Mouse (Mus musculus): ENCODE measurements around the gene Fam173b. TPM values are rescaled to one million over a fixed set of nuclear protein-coding genes. Genes with fewer than 3 reads are reported as not detected.

Gene Fam173b
- polyA plus RNA-seq, 2 experiments: 6.7 to 7.9 TPM

- H3K27me3 ChIP-seq (ENCODE audit: control insufficient read depth, insufficient read depth, low read length): no peaks in the 10 kb centered on the region
- peak overlapping the region in 1 of 2 experiments; percentile 75; a peak in 2 of 4 replicates for H3K4me3 ChIP-seq (ENCODE audit: insufficient read depth in 1 of 2, low read depth in 2 of 2, low read length in 2 of 2)
- no peaks in the 10 kb centered on the region; the same call in 1 of the 2 replicates for H3K36me3 ChIP-seq (replicated peaks; ENCODE audit: control insufficient read depth, insufficient read depth, low read depth)
- no peak for TF ChIP-seq EP300 (IDR thresholded peaks at IDR 0.05; ENCODE audit: low read depth)
- TF ChIP-seq CTCF (IDR thresholded peaks at IDR 0.05; ENCODE audit: low read depth): no peak
- WGBS (ENCODE audit: insufficient replicate concordance): 82% methylated on average over 13 of the region's 13 CpGs
- no peak overlapping the region for H3K27ac ChIP-seq
- H3K9ac ChIP-seq (replicated peaks): peak overlapping the region; percentile 94; the same call in 1 of the 2 replicates
- H3K9me3 ChIP-seq (ENCODE audit: control insufficient read depth, low read length): no peaks in the 10 kb centered on the region
- peak overlapping the region; percentile 91 for H3K4me2 ChIP-seq (ENCODE audit: low read depth)
- ATAC-seq (ENCODE audit: insufficient read depth) (no peak), DNase-seq (ENCODE audit: low read depth in 3 of 3, low spot score in 3 of 3) (no peak)
- peaks cover 6 to 17% of the 10 kb centered on the region in 2 experiments; a peak in 3 of 4 replicates for H3K4me1 ChIP-seq (replicated peaks; ENCODE audit: control insufficient read depth in 2 of 2, insufficient read depth in 2 of 2, low read length in 1 of 2)
Measured at GRCm38 (mm10) chr15:31603113-31603512, 1.5 kb downstream of the Fam173b start.

GRCm38 (mm10) chr15:31606821-31607220 lies 5.2 kb downstream of the Fam173b start:
- ATAC-seq (ENCODE audit: insufficient read depth) (no peak), DNase-seq (ENCODE audit: low read depth in 3 of 3, low spot score in 3 of 3) (no peak)
- H3K4me2 ChIP-seq (ENCODE audit: low read depth): no peak overlapping the region
- no peaks in the 10 kb centered on the region for H3K36me3 ChIP-seq (replicated peaks; ENCODE audit: control insufficient read depth, insufficient read depth, low read depth)
- 66% methylated on average over 6 of the region's 6 CpGs for WGBS (ENCODE audit: insufficient replicate concordance)
- TF ChIP-seq CTCF (IDR thresholded peaks at IDR 0.05; ENCODE audit: low read depth) (no peak), EP300 (IDR thresholded peaks at IDR 0.05; ENCODE audit: low read depth) (no peak)
- no peak overlapping the region for H3K27ac ChIP-seq
- no peaks in the 10 kb centered on the region for H3K27me3 ChIP-seq (ENCODE audit: control insufficient read depth, insufficient read depth, low read length)
- H3K4me3 ChIP-seq (ENCODE audit: insufficient read depth in 1 of 2, low read depth in 2 of 2, low read length in 2 of 2): no peak overlapping the region
- no peak overlapping the region for H3K9ac ChIP-seq (replicated peaks)
- no peaks in the 10 kb centered on the region; a peak in 1 of 4 replicates for H3K4me1 ChIP-seq (replicated peaks; ENCODE audit: control insufficient read depth in 2 of 2, insufficient read depth in 2 of 2, low read length in 1 of 2)
- no peaks in the 10 kb centered on the region for H3K9me3 ChIP-seq (ENCODE audit: control insufficient read depth, low read length)

- no peaks in the 10 kb centered on the region for H3K9me3 ChIP-seq (ENCODE audit: control insufficient read depth, low read length)
- ATAC-seq (ENCODE audit: insufficient read depth): no peak
- WGBS (ENCODE audit: insufficient replicate concordance): 73% methylated on average over 3 of the region's 3 CpGs
- H3K9ac ChIP-seq (replicated peaks): no peak overlapping the region
- H3K36me3 ChIP-seq (replicated peaks; ENCODE audit: control insufficient read depth, insufficient read depth, low read depth): no peaks in the 10 kb centered on the region
- H3K4me3 ChIP-seq (ENCODE audit: insufficient read depth in 1 of 2, low read depth in 2 of 2, low read length in 2 of 2): no peak overlapping the region
- DNase-seq (ENCODE audit: low read depth in 3 of 3, low spot score in 3 of 3): no peak
- no peak overlapping the region for H3K4me2 ChIP-seq (ENCODE audit: low read depth)
- H3K4me1 ChIP-seq (replicated peaks; ENCODE audit: control insufficient read depth in 2 of 2, insufficient read depth in 2 of 2, low read length in 1 of 2): no peaks in the 10 kb centered on the region; a peak in 1 of 4 replicates
- TF ChIP-seq CTCF (IDR thresholded peaks at IDR 0.05; ENCODE audit: low read depth) (peak; percentile 50), EP300 (IDR thresholded peaks at IDR 0.05; ENCODE audit: low read depth) (no peak)
- H3K27ac ChIP-seq: no peak overlapping the region
- H3K27me3 ChIP-seq (ENCODE audit: control insufficient read depth, insufficient read depth, low read length): no peaks in the 10 kb centered on the region
Measured at GRCm38 (mm10) chr15:31611027-31611426, 9.4 kb downstream of the Fam173b start.

- no peak for ATAC-seq (ENCODE audit: insufficient read depth)
- no peaks in the 10 kb centered on the region for H3K36me3 ChIP-seq (replicated peaks; ENCODE audit: control insufficient read depth, insufficient read depth, low read depth)
- H3K4me2 ChIP-seq (ENCODE audit: low read depth): no peak overlapping the region
- H3K27me3 ChIP-seq (ENCODE audit: control insufficient read depth, insufficient read depth, low read length): no peaks in the 10 kb centered on the region
- H3K4me3 ChIP-seq (ENCODE audit: insufficient read depth in 1 of 2, low read depth in 2 of 2, low read length in 2 of 2): no peak overlapping the region
- H3K27ac ChIP-seq: no peak overlapping the region
- H3K9ac ChIP-seq (replicated peaks): no peak overlapping the region
- no peak for DNase-seq (ENCODE audit: low read depth in 3 of 3, low spot score in 3 of 3)
- 69% methylated on average over 4 of the region's 4 CpGs for WGBS (ENCODE audit: insufficient replicate concordance)
- no peaks in the 10 kb centered on the region; a peak in 1 of 4 replicates for H3K4me1 ChIP-seq (replicated peaks; ENCODE audit: control insufficient read depth in 2 of 2, insufficient read depth in 2 of 2, low read length in 1 of 2)
- H3K9me3 ChIP-seq (ENCODE audit: control insufficient read depth, low read length): no peaks in the 10 kb centered on the region
- TF ChIP-seq EP300 (IDR thresholded peaks at IDR 0.05; ENCODE audit: low read depth) (no peak), CTCF (IDR thresholded peaks at IDR 0.05; ENCODE audit: low read depth) (no peak)
Measured at GRCm38 (mm10) chr15:31611976-31612375, 10.3 kb downstream of the Fam173b start.

- ATAC-seq (ENCODE audit: insufficient read depth) (no peak), DNase-seq (ENCODE audit: low read depth in 3 of 3, low spot score in 3 of 3) (no peak)
- Histone ChIP-seq H3K4me1 (replicated peaks; ENCODE audit: control insufficient read depth in 2 of 2, insufficient read depth in 2 of 2, low read length in 1 of 2) (no peaks in the 10 kb centered on the region), H3K36me3 (replicated peaks; ENCODE audit: control insufficient read depth, insufficient read depth, low read depth) (no peaks in the 10 kb centered on the region), H3K9ac (replicated peaks) (no peak overlapping the region), H3K27me3 (ENCODE audit: control insufficient read depth, insufficient read depth, low read length) (no peaks in the 10 kb centered on the region), H3K4me2 (ENCODE audit: low read depth) (no peak overlapping the region), H3K4me3 (ENCODE audit: insufficient read depth in 1 of 2, low read depth in 2 of 2, low read length in 2 of 2) (no peak overlapping the region), H3K27ac (no peak overlapping the region), H3K9me3 (ENCODE audit: control insufficient read depth, low read length) (no peaks in the 10 kb centered on the region)
- TF ChIP-seq CTCF (IDR thresholded peaks at IDR 0.05; ENCODE audit: low read depth) (no peak), EP300 (IDR thresholded peaks at IDR 0.05; ENCODE audit: low read depth) (no peak)
- 66% methylated on average over 6 of the region's 6 CpGs for WGBS (ENCODE audit: insufficient replicate concordance)
Measured at GRCm38 (mm10) chr15:31613826-31614453, 12.3 kb downstream of the Fam173b start.
